In genomic region chr5:146330765-146331115, GRCm38 (mm10) we compare ENCODE assay signal across 5 mouse cellular contexts. TPM values are rescaled to one million over a fixed set of nuclear protein-coding genes. Genes with fewer than 3 reads are reported as not detected.
"Had no signal": no experiment of that assay in that cellular context is flagged by ENCODE, and none has a peak within 500 bp of the region (broad histone marks: within the 10 kb centered on the region; RNA-seq: fewer than 3 reads in every experiment).

No protein-coding gene starts in this region.

- H3K4me1 ChIP-seq: limb, embryonic 13.5 days; neural tube, embryonic 12.5 days had no signal

- H3K9me3 ChIP-seq: limb, embryonic 13.5 days; neural tube, embryonic 12.5 days had no signal

- H3K4me3 ChIP-seq: limb, embryonic 13.5 days; neural tube, embryonic 12.5 days had no signal

- DNase-seq: kidney, adult 11 months had no signal

- H3K4me2 ChIP-seq: limb, embryonic 13.5 days; neural tube, embryonic 12.5 days had no signal

- H3K36me3 ChIP-seq: limb, embryonic 13.5 days; neural tube, embryonic 12.5 days had no signal

- H3K27ac ChIP-seq: limb, embryonic 13.5 days; neural tube, embryonic 12.5 days had no signal

- H3K27me3 ChIP-seq: limb, embryonic 13.5 days; neural tube, embryonic 12.5 days had no signal

- H3K9ac ChIP-seq: limb, embryonic 13.5 days; neural tube, embryonic 12.5 days had no signal

RNA-seq across cellular contexts. Expression of gene Wasf3, which starts 54.0 kb away (rescaled TPM):
- total RNA-seq: monocyte, adult 5-6 weeks; neutrophil, adult 5-6 weeks had no signal
